Mouse (Mus musculus) spleen, postnatal 14 days (tissue): ENCODE data around the gene Nup107.
"Not testable (repeated sequence)": the region's sequence is repeated elsewhere in the genome, so short reads cannot be mapped to it uniquely, and the experiment has no call there.

Source experiments
- DNase-seq, 2 experiments: peaks; one replicate each; pipeline ENCODE4 v3.0.0; 2021 to 2022; ENCODE audit warnings: low spot score in 2 of 2

Nup107 gene

DNA sequence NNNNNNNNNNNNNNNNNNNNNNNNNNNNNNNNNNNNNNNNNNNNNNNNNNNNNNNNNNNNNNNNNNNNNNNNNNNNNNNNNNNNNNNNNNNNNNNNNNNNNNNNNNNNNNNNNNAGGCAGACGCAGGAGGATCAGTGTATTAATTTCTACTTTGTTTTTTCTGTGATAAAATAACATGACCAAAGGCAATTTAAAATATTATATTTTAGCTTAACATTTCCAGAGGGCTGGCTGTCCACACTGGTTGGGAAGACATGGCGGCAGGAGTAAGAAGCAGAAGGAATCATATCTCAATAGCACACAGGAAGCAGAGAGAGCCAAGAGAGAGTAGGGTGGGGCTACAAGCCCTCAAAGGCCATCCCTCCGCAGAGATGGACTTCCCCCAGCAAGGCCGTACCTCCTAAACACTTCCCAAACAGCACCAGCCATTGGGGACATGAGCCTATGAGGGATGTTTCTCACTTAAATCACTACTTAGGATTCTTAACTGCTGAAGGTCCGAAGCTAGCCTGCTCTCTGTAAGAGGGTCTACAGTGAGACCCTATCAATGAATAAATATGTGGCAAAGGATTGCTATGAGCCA is 68.3 kb downstream of the Nup107 start:
- DNase-seq, result no peak

DNA sequence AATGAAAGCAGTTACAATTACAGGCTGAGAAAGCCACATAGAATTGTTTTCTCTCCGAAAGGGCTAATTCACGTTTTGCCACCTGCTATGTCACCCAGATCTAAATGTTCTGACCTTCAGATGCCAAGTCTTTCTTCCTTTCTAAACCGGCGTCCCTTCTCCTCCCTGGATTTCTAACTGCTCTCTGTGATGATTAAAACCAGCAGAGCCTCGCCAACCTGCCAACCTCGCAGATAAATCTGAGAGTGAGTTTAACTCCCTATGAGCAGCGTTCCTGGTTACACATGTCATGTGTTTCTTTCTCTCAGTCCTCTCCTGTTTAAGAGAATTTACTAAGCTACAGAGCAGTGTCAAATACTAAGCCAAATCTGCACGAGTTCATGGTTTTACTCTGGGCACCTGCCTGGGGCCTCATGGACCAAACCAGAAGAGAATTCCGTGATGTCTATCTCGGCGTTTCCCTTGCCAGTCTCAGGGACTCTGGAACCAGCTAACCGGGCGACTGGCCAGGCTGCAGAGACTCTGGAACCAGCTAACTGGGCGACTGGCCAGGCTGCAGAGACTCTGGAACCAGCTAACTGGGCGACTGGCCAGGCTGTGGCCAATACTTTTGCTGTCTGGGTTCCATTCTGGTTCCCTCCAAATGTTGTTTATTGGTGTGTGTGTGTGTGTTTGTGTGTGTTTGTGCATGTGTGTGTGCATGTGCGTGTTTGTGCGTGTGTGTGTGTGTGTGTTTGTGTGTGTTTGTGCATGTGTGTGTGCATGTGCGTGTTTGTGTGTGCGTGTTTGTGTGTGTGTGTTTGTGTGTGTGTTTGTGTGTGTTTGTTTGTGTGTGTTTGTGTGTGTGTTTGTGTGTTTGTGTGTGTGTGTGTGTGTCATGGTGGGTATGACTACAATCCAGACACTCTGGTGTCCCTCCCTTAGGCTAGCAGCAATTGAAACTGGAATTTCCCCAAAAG is 74.1 kb downstream of the Nup107 start:
- no peak for DNase-seq

- no peak for DNase-seq
Observed at GRCm38 (mm10) chr10:117717583-117717982, 74.9 kb downstream of the Nup107 start.

GRCm38 (mm10) chr10:117716686-117717085 is 75.8 kb downstream of the Nup107 start:
- DNase-seq, result no peak

DNA sequence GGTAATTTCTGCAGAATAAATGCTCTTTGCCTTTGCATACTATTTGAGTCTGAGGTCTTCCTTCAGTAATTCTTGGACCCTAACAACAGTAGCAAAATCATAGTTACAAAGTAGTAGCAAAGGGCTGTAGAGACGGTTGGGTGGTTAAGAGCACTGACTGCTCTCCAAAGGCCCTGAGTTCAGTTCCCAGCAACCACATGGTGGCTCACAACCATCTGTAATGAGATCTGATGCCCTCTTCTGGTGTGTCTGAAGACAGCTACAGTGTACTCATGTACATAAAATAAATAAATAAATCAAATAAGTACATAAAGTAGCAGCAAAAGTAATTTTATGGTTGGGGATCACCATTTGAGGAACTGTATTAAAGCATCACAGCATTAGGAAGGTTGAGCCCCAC is 76.9 kb downstream of the Nup107 start:
- DNase-seq, result not testable (repeated sequence)

DNA sequence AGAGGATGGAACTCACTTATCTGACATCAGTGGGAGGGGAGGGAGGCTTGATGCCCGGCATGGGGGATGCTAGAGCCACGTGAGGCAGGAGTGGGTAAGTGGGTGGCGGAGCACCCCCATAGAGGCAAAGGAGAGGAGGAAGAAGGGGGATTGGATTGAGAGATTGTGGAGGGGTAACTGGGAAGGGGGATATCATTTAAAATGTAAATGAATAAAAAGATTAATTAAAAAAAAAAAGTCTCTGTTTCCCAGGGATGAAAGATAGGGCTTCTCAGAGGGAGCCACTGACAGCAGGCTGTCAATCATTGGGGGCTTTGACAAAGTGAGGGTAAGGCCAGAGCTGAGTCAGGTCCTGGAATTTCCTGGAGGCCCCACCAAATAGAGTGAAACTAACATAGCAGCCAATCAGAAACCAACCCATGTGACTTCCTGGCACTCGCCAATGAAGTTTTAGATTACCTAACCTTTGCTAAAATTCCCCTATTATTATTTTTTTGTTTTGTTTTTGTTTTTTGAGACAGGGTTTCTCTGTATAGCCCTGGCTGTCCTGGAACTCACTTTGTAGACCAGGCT is 77.5 kb downstream of the Nup107 start:
- DNase-seq, result no peak

GRCm38 (mm10) chr10:117714048-117714545 is 78.4 kb downstream of the Nup107 start:
- no peak for DNase-seq

DNA sequence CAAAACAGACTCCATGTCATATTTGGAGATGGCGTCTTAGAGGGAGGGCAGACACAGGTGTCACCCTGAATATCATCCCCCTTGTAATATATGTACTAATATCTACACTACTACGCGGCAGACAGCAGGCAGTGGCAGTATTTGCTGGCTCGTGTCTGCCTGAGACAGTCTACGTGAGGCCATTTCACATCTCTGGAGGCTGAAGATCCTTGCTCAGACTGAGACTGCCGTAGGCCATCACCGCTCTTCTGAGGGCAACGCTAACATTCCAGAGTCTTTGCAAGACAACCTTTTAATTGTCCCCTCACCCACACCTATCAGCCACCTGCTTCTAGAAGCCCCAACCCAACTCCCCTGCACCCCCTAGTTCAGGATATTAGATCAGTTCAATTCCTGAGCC is 79.0 kb downstream of the Nup107 start:
- no peak for DNase-seq

DNA sequence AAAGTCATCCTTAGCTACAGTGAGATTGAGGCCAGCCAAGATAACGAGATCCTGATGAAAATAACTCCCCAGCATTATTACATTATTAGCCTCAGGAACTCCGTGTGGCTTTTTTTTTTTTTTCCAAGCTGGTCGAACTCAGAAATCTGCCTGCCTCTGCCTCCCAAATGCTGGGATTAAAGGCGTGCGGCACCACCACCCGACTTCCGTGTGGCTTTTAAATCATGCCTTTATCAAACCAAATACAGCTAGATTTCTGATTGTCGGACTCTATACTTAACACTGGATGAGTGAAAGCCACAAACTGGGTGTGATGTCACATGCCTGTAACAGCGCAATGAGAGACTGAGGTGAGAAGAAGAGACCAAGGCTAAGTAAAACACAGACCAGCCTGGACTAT is 79.6 kb downstream of the Nup107 start:
- DNase-seq, result no peak

- no peak for DNase-seq
Observed at GRCm38 (mm10) chr10:117712191-117712754, 80.2 kb downstream of the Nup107 start.

- no peak for DNase-seq
Observed at GRCm38 (mm10) chr10:117711408-117711807, 81.1 kb downstream of the Nup107 start.

- DNase-seq, result peak; percentile 98 to 99
Observed at GRCm38 (mm10) chr10:117710604-117711141, 81.8 kb downstream of the Nup107 start, which contains the start of gene Mdm2. TSS of gene Mdm2 (minus strand) at chr10:117710758.

GRCm38 (mm10) chr10:117709930-117710603 is 82.4 kb downstream of the Nup107 start:
- DNase-seq, result peak; percentile 58 to 61

DNA sequence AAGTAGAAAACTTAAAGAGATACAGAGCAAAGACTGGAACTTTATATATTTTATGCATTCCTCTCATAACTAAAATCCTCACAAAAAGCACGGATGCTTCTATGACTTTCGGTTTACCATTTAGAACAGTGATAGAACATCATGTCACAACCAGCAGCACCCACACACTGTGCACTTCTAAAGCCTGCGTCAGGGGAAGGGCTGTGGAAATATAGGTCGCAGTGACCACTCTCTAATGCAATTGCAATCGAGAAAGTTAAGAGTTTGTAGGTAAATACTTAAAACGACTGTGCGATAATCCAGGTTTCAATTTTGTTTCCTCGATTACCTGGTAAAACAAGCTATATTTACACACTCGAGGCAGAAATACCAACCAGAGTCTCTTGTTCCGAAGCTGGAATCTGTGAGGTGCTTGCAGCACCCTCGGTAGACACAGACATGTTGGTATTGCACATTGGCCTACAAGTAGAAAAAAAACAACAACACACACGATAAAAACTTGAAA is 83.1 kb downstream of the Nup107 start:
- no peak for DNase-seq

DNA sequence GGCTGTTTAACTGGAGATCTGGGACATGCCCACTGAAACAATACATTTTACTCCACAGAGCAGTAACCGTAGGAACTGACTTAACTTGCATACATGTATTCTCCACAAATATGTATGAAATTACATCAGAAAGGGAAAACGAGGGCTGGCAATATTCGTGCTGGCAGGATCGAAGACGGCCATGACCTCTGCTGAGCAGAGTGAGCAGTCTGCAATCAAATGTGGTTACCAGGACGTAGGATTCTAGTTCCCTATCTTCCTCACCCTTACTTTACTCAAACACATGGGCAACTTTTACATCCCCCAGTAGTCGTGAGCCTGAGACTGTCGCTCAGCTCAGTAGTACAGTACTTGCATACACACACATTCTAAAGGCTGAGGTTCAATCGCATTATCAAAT is 83.6 kb downstream of the Nup107 start:
- no peak for DNase-seq

DNA sequence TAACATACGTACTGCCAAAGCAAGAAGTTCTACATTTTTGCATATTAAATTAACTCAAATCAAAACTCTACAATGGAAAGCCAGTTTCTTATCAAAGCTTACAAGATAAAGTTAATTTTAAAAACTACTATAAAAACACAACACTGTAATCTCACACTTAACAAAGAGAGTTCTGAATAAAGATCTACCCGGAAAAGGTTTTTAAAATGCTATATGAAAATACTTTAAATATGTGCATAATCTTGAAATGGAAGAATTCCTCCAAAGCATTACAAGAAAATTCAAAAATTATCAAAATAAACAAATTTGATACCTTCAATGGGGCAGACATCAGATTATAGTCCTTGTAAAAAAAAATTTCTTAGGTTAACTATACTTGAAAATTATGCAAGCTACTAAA is 84.1 kb downstream of the Nup107 start:
- no peak for DNase-seq

DNA sequence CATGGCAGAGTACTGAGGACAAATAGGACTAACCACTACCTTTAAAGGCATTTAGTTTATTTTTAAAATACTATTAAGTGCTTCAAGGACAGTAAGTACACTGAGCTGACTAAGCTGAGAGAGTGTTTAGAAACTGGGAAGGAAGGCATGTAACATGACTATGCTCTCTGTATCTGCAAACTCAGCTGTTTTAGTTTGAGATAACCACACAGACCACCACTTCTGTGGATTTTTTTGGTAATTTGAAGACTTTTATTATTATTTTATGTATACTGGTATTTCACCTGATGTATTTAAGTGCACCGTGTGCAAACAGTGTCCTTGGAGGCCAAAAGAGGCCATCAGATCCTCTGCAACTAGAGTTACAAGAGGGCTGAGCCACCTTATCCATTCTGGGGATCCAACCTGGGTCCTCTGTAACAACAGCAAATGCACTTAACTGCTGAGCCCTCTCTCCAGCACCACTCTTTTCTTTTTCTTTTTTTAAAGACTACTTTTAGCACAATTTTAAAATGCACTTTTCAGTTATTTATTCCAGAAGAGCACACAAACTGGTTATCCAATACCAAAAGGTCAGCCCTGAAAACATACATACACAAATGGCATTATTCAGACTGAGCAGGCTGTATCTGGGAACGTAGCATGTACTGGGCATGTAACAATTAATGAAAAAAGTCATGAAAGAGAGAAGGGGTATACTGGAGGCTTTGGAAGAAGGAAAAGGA is 85.2 kb downstream of the Nup107 start:
- no peak for DNase-seq

DNA sequence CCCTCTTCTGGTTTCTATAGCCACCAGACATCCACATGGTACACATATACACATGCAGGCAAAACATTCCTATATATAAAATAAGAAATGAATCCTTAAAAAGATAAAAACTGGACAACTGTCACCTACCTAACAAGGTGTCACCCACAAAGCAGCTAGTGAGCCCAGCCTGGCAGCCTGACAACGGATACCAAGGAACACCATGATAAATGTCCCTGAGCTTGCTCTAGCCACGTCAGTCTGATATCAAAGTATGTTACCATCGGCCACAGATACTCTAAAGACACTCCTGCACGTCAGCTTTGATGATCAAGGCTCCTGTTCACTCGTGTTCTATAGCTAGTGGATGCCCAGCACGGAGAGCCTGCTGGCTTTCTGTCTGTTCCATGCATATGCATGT is 86.1 kb downstream of the Nup107 start:
- DNase-seq, result no peak

- DNase-seq, result no peak
Observed at GRCm38 (mm10) chr10:117705806-117706205, 86.7 kb downstream of the Nup107 start.

DNA sequence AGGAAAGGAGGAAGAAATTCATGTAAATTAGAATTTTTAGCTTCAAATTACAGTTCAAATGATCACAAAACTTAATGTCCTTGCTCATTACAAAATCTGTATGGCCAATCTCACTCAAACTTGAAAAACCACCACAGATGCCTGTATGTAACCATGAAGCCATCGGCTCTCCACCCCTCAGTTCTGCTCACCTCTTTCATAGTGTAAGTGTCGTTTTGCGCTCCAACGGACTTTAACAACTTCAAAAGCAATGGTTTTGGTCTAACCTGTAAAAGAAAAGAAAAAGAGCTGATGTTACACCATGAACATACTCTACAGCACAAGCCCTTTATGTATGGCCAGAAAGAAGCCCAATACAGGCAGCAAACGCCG is 87.6 kb downstream of the Nup107 start:
- no peak for DNase-seq
